Mouse (Mus musculus) MEL (cell line): Measurements from ENCODE around the gene Gtf2a1.

Source experiments
- BHLHE40 ChIP-seq: IDR thresholded peaks from 2 replicates; pipeline ENCODE4 v1.6.1; 2012; ENCODE audit warnings: low read depth, mild to moderate bottlenecking, inconsistent platforms, low read length, improper control_type of control experiment, borderline replicate concordance
- CHD2 ChIP-seq: IDR thresholded peaks from 2 replicates; pipeline ENCODE4 v1.6.1; 2011; ENCODE audit warnings: low read length, improper control_type of control experiment
- CTCF ChIP-seq, 3 experiments: IDR thresholded peaks in 2 of 3; conservative IDR thresholded peaks in 1 of 3; 2 replicates each; pipeline ENCODE4 v1.5.1; 2011 to 2012; ENCODE audit warnings: low read length in 3 of 3, low read depth in 2 of 3, mild to moderate bottlenecking in 2 of 3, improper control_type of control experiment in 1 of 3, inconsistent platforms in 1 of 3, mixed read lengths in 1 of 3, moderate library complexity in 1 of 3; ENCODE audit not compliant: control insufficient read depth in 1 of 3, insufficient read depth in 1 of 3, poor library complexity in 1 of 3, severe bottlenecking in 1 of 3
- EP300 ChIP-seq, 2 experiments: IDR thresholded peaks; 2 replicates each; pipeline ENCODE4 v1.6.1; 2011; ENCODE audit warnings: improper control_type of control experiment in 2 of 2, low read length in 2 of 2, low read depth in 1 of 2, mild to moderate bottlenecking in 1 of 2
- GATA1 ChIP-seq: IDR thresholded peaks from 2 replicates; pipeline ENCODE4 v1.6.1; 2011; ENCODE audit warnings: low read depth, low read length, improper control_type of control experiment
- MAFK ChIP-seq: IDR thresholded peaks from 2 replicates; pipeline ENCODE4 v1.6.1; 2011; ENCODE audit warnings: low read depth, mild to moderate bottlenecking, low read length, improper control_type of control experiment, borderline replicate concordance
- MAX ChIP-seq: IDR thresholded peaks from 2 replicates; pipeline ENCODE4 v1.6.1; 2011; ENCODE audit warnings: low read length, improper control_type of control experiment
- POLR2A ChIP-seq, 2 experiments: IDR thresholded peaks; 2 replicates each; pipeline ENCODE4 v1.6.1; 2011 to 2012; ENCODE audit warnings: low read length in 2 of 2, mild to moderate bottlenecking in 2 of 2, control low read depth in 1 of 2, improper control_type of control experiment in 1 of 2, low read depth in 1 of 2, moderate library complexity in 1 of 2; ENCODE audit not compliant: control insufficient read depth in 1 of 2, insufficient read depth in 1 of 2, poor library complexity in 1 of 2
- POLR2AphosphoS5 ChIP-seq: IDR thresholded peaks from 2 replicates; pipeline ENCODE4 v1.6.1; 2012; ENCODE audit warnings: low read depth, borderline replicate concordance, mild to moderate bottlenecking, inconsistent platforms, low read length, moderate library complexity, mixed read lengths
- ZMIZ1 ChIP-seq: IDR thresholded peaks from 2 replicates; pipeline ENCODE4 v1.6.1; 2012; ENCODE audit warnings: low read depth, mild to moderate bottlenecking, inconsistent platforms, low read length, improper control_type of control experiment, moderate library complexity

- TF ChIP-seq GATA1 (no peak), MAX (peak; percentile 97), CTCF (IDR thresholded peaks at IDR 0.05 in 2 of 3, conservative IDR thresholded peaks at IDR 0.05 in 1 of 3; ENCODE audit: control insufficient read depth in 1 of 3, insufficient read depth in 1 of 3, low read depth in 2 of 3, low read length in 3 of 3, poor library complexity in 1 of 3, severe bottlenecking in 1 of 3) (no peak; a peak in 1 of 6 replicates), BHLHE40 (peak; percentile 74; the same call in 1 of the 2 replicates), ZMIZ1 (peak; percentile 100), CHD2 (no peak), POLR2A (IDR thresholded peaks at IDR 0.05; ENCODE audit: control insufficient read depth in 1 of 2, insufficient read depth in 1 of 2, low read depth in 1 of 2, low read length in 2 of 2, poor library complexity in 1 of 2) (peak; percentile 97 to 100), POLR2AphosphoS5 (peak; percentile 88), EP300 (IDR thresholded peaks at IDR 0.05; ENCODE audit: low read depth in 1 of 2, low read length in 2 of 2) (peak; percentile 15 to 31; a peak in 1 of 4 replicates), MAFK (no peak)
Measured at GRCm38 (mm10) chr12:91589847-91590690, at the start of gene Gtf2a1.
